Mouse (Mus musculus): ENCODE measurements around the gene Ccna2.

Gene Ccna2

DNA sequence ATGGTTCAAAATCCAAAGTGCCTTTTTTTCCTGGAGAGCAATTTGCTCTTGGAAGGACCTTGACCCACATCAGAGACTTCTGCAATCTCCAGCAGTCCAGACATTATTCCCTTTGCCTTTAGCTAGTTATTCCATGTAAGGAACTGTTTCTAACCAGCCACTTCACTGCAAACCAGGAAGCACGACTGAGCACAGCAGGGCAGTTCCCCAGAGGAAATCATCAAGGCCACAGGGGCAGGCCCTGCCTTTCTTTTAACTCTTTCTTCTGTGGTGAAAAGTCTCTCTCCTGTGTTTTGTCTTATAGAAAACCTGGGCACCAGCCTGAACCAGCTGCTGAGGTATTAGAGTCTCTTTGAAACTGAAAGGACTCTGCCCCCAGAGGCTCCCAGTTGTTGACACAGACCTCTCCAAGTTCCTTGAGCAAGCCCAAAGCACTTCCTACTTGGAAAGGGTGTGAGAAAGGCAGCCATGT is 38.7 kb downstream of the Ccna2 start:
- no peak for DNase-seq (ENCODE audit: low spot score in 2 of 2)

GRCm38 (mm10) chr3:36532738-36533137 is 39.2 kb downstream of the Ccna2 start:
- DNase-seq (ENCODE audit: low spot score in 2 of 2) = no peak

DNA sequence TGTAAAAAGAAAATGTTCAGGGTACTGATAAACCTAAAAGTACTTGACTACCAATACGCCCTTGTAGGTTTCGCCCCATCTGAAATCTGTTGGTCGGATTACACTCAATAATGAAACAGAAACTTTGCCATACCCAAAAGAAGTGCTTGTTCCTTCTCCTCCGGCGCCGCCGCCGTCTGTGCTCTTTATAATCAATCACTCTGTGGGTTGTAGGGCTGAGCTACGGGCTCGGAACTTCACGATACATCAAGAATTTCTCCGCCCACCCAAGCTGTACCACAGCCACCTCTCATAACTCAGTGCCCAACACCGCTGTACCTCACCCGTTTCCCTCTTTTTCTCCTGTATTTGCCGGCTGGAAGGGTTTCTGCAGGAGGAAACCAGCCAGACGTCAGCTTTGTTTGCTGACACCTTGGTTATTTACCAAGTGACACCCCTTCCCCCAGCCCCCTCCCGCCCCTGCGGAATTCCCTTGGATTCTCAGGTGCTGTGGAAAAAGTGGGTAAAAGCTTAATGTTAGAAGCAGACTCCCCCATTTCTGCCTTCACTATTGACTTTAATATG is 39.9 kb downstream of the Ccna2 start:
- DNase-seq (ENCODE audit: low spot score in 2 of 2) = no peak

GRCm38 (mm10) chr3:36531242-36531641 is 40.7 kb downstream of the Ccna2 start:
- DNase-seq (ENCODE audit: low spot score in 2 of 2) = no peak

- DNase-seq (ENCODE audit: low spot score in 2 of 2) = no peak
These were observed 41.2 kb downstream of the Ccna2 start for GRCm38 (mm10) chr3:36530781-36531180.

DNA sequence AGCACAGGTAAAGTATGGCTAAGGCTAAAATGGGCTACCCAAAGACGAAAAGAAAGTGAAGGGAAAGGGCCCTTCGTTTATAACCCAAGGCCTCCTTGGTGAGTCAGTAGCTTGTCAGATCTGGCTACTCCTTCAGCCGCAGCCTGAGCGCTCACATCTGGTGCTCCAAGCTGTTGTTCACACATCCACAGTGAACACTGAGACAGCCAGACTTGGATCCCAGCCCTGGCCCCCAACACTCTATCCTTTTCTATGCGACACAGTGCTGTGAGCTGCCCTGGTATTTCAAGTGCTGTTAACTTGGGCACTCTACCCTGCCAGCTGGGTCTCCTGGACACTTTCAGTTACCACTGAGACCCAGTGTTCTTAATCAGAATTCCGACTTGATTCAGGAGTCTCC is 41.6 kb downstream of the Ccna2 start:
- no peak for DNase-seq (ENCODE audit: low spot score in 2 of 2)

- DNase-seq (ENCODE audit: low spot score in 2 of 2) = no peak
These were observed 47.5 kb downstream of the Ccna2 start for GRCm38 (mm10) chr3:36524466-36524865.

GRCm38 (mm10) chr3:36522137-36522536 is 49.8 kb downstream of the Ccna2 start:
- DNase-seq (ENCODE audit: low spot score in 2 of 2) = no peak

- no peak for DNase-seq (ENCODE audit: low spot score in 2 of 2)
These were observed 50.6 kb downstream of the Ccna2 start, which contains the start of gene Gm11549 for GRCm38 (mm10) chr3:36521073-36522060. Gm11549 (minus strand) TSS chr3:36521813.

GRCm38 (mm10) chr3:36516196-36516595 is 55.8 kb downstream of the Ccna2 start:
- no peak for DNase-seq (ENCODE audit: low spot score in 2 of 2)

All from thymus, postnatal 10 days (tissue).